Mouse (Mus musculus): ENCODE measurements at regions not wholly inside any gene's neighbourhood (a gene's known extent, or its start where the extent isn't known, plus 50 kb on each side); places are given as distances from the start of the nearest gene placed in this dataset.

- DNase-seq = no peak
Observed at GRCm38 (mm10) chr12:21480226-21480625, 62.8 kb upstream of the Ywhaq start.

GRCm38 (mm10) chr12:21479251-21479650 lies 61.8 kb upstream of the Ywhaq start:
- no peak for DNase-seq

- no peak for DNase-seq
Observed at GRCm38 (mm10) chr12:21476516-21476915, 59.1 kb upstream of the Ywhaq start.

GRCm38 (mm10) chr12:21472951-21473710 lies 55.7 kb upstream of the Ywhaq start:
- DNase-seq = no peak

GRCm38 (mm10) chr12:21472487-21472886 lies 55.0 kb upstream of the Ywhaq start:
- peak in 1 of 2 experiments; percentile 43 for DNase-seq

- no peak for DNase-seq
Observed at GRCm38 (mm10) chr12:21471986-21472385, 54.5 kb upstream of the Ywhaq start.

- DNase-seq = no peak
Observed at GRCm38 (mm10) chr12:21470286-21470685, 52.8 kb upstream of the Ywhaq start.
